Mouse (Mus musculus): Measurements from ENCODE around the gene Sf1.

DNA sequence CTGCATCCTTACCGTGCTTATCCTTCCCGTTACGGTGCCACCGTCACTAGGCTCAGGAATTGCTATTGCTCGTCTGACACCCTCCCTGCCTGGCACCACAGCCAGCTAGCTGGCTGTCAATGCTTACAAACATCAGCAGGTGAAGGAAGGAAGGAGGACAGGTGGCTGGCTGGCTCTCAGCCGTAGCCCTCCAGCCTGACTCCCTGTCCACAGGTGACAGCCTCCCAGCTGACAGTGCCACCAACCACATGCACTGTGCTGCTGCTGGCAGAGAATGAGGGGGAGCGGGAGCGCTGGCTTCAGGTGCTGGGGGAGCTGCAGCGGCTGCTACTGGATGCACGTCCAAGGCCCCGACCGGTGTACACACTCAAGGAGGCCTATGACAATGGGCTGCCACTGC lies 45.3 kb upstream of the Sf1 start:
- TF ChIP-seq CTCF (IDR thresholded peaks at IDR 0.05; ENCODE audit: extremely low read depth, insufficient read length, insufficient replicate concordance, low read depth, low read length), result no peak
- no peak for TF ChIP-seq POLR2A (IDR thresholded peaks at IDR 0.05; ENCODE audit: low read depth, low read length)
